Mouse (Mus musculus) spleen, postnatal 4 days (tissue): Measurements from ENCODE around the gene Defa26.
"Not testable (repeated sequence)": the region's sequence is repeated elsewhere in the genome, so short reads cannot be mapped to it uniquely, and the experiment has no call there.

Experiments
- DNase-seq, 2 experiments: peaks; one replicate each; pipeline ENCODE4 v3.0.0; 2022; ENCODE audit warnings: low spot score in 2 of 2

Gene Defa26

GRCm38 (mm10) chr8:21617883-21618282, at the start of gene Defa26:
Gene Defa26, plus strand, starts transcription at chr8:21618183.
- DNase-seq: not testable (repeated sequence)

DNA sequence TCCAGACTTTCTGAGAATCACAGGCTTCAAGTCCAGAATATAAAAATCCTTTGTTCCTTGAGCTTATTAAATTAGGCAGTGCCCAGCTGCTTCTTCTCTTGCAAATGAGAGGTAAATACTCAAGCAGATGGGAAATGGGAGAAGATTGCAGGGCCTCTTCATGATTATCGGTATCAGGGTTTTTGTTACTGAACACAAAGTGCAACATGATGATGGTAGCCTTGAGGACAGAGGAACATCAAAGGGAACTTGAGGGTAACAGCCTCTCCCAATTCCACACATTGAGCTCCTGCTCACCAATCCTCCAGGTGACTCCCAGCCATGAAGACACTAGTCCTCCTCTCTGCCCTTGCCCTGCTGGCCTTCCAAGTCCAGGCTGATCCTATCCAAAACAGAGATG, 35.3 kb upstream of the Defa26 start, which contains the start of gene Defa28:
Gene Defa28, plus strand, starts transcription at position 301 of the 400 bp plus-strand sequence.
- not testable (repeated sequence) for DNase-seq

- DNase-seq: not testable (repeated sequence)
These were observed 23.6 kb upstream of the Defa26 start, which contains the start of gene Gm7861 for GRCm38 (mm10) chr8:21594408-21594807. Gene Gm7861, minus strand, starts transcription at chr8:21594508.

GRCm38 (mm10) chr8:21655480-21655879, 37.5 kb downstream of the Defa26 start, which contains the start of gene Defa17:
Gene Defa17, plus strand, starts transcription at chr8:21655780.
- not testable (repeated sequence) for DNase-seq

DNA sequence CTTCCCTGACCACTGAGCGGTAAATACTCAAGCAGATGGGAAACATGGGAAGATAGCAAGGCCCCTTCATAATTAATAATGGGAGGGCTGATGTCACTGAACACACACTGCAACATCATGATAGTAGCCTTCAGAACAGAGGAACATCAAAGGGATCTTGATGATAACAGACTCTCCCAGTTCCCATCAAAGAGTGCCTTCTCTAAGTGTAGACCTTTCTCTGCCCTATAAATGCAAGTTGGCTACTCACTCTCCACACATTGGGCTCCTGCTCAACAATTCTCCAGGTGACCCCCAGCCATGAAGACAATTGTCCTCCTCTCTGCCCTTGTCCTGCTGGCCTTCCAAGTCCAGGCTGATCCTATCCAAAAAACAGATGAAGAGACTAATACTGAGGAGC, 47.5 kb downstream of the Defa26 start, which contains the start of gene Defa34:
Gene Defa34, plus strand, starts transcription at position 301 of the 400 bp plus-strand sequence.
- not testable (repeated sequence) for DNase-seq
